Mouse (Mus musculus) hematopoietic stem cell, adult 5-6 weeks (primary cell): ENCODE data around the gene Acot3. TPM values are rescaled to one million over a fixed set of nuclear protein-coding genes. Genes with fewer than 3 reads are reported as not detected.
A peak's percentile ranks its signal among the peaks of the same experiment; 100 is the strongest.
"Not testable (repeated sequence)": the region's sequence is repeated elsewhere in the genome, so short reads cannot be mapped to it uniquely, and the experiment has no call there.

Experiments used
- ATAC-seq, 2 experiments: fragments of 125-278 bp in 1 of 2; replicated peaks in 1 of 2; 2 replicates each; pipeline ENCODE4 v1.8.0; 2016 to 2017; ENCODE audit warnings: inconsistent platforms in 2 of 2, mild to moderate bottlenecking in 2 of 2, moderate number of reproducible peaks in 2 of 2, low read depth in 1 of 2, moderate TSS enrichment in 1 of 2; ENCODE audit not compliant: low FRiP score in 2 of 2, poor library complexity in 2 of 2, severe bottlenecking in 2 of 2, insufficient read depth in 1 of 2, low TSS enrichment in 1 of 2
- total RNA-seq: library from RNA; stranded (forward); fragments of 172-1452, 232-1000 nt; gene quantifications from 2 replicates; pipeline ENCODE4 v1.2.3, GENCODE M21; 2017

Acot3 gene
- not detected in 2 replicates for total RNA-seq

GRCm38 (mm10) chr12:84051937-84052474 is at the start of gene Acot3:
Gene Acot3, plus strand, starts transcription at chr12:84052144.
- no peak for ATAC-seq

DNA sequence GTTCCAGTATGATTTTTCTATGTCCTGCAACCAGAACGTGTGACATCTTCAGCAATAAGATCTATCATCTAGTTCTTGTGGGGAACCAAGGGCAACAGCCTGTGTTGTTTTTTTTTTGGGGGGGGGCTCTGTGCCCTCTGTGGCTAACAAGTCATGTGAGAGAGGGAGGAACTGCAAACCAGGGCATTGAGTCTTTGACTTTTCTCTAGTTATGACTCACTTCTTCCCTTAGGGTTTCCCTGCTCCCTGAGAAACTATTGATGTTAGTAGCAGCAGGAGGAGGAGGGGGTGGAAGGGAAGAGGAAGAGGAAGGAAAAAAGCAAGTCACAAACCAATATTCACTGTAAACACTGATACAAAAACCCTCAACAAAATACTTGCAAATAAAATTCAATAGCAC is 48.1 kb upstream of the Acot3 start:
- ATAC-seq, result no peak

DNA sequence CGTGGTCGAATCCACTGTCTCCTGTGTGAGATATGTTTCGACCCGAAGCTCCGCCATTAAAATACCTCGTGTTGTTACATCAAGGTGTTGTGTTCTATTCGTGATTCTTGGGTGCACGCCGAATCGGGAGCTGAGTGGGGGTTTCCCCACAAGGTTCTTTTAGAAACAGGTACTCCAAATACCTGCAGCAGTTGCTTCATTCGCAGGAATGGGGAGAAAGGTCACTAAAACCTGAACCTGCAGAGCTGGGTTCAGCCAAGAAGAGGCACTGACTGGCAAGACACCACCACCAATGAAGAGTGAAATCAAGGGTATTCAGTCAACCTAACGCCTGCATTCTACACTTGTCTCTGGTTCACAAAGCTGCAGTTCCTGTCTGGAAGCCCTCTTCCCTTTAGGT is 43.7 kb upstream of the Acot3 start:
- ATAC-seq, result no peak

DNA sequence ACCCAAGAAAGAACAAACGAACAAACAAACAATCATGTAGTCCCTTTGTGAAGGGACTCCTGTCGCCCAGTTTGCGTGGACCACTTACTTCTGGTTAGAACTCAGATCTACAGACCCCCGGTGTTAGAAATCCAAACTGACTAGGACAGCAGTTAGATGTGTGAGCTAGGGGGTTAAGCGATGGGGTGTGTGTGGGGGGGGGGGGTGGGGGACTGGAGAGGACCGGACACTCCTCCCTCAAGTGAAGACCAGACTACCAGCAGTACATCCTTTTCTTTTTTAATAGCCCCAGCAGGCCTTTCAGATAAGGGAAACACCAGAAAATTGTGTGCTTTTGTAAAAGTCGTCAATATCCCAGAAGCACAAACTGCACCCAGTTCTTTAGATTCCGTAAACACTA is 43.2 kb upstream of the Acot3 start:
- ATAC-seq, result no peak

DNA sequence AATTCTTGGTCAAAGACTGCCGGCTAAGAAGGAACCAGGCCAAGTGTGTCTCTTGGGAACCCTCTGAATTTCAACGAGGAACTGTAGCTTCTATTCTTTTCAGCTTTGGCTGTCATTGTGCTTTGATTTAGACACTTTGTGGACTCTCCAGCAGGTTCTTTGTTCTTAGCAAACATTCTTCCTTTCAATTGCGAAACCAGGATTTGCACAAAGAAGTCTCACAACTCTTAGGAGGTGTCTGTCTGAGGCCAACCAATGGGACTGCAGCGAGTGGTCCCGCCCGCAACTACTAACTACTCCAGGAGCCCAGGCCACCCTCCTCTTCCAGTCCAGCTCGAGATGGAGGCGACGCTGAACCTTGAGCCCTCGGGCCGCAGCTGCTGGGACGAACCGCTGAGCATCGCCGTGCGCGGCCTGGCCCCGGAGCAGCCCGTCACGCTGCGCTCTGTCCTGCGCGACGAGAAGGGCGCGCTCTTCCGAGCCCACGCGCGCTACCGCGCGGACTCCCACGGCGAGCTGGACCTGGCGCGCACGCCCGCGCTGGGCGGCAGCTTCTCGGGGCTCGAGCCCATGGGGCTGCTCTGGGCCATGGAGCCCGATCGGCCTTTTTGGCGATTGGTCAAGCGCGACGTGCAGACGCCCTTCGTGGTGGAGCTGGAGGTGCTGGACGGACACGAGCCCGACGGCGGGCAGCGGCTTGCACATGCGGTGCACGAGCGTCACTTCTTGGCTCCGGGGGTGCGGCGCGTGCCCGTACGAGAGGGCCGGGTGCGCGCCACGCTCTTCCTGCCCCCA is 42.6 kb upstream of the Acot3 start, which contains the start of gene Acot1:
Gene Acot1 (plus strand): TSS at position 320 of the 795 bp plus-strand sequence.
- ATAC-seq, result peak; percentile 87 to 92

DNA sequence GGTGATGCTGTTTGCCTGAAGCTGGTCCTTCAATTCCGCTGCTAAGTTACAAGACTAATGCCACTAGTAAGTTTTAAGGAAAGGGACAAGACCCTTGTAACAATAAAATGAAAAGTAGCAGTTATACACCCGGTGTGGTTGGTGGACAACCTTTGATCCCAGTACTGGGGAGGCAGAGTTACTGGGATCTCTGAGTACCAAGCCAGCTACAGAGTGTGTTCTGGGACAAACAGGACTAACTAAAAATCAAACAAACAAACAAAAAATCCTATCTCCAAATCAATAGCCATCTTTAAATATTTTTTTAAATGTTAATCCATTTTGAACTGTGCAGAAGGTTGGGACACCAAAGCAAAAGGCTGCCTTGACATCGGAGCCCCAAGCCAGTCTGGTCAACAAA is 41.7 kb upstream of the Acot3 start:
- ATAC-seq, result no peak

- no peak for ATAC-seq
Observed at GRCm38 (mm10) chr12:84011251-84012040, 40.5 kb upstream of the Acot3 start.

DNA sequence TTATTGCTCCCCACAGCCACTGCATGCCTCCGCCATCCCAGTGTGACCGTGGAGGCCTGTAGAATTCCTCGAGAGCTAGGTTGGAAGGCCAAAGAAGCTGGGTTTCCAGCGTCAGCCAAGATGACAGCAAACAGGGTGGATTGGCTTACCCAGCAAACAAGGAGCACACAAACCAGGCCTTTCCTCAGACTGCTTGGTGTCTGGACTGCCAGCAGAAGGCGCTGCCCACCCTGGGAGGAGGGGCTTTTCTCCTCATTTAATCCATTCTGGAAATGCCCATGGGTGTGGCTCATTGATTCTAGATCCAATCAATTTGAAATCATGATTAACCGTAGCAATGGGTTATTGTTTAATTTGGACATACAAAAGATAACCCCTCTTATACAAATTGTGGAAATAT is 38.8 kb upstream of the Acot3 start:
- no peak for ATAC-seq

- no peak for ATAC-seq
Observed at GRCm38 (mm10) chr12:84013701-84014100, 38.2 kb upstream of the Acot3 start.

DNA sequence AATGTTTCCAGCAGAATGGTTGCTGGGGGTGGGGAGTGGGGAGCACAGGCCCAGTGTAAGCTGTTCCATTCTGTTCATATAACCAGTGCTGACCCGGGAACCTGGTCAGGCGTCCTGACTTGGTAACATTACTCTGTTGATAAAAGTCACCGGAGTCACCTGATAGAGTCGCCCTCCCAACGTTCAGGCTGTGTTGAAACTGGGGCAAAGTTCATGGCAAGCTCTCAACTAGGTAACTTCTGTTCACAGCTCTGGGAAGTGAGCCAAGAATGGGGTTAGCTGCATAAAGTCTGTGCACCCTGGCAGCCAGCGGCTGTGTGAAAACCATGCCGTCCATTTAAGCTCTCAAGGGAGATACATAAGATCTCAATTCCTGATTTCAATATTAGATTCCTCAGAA is 31.4 kb upstream of the Acot3 start:
- ATAC-seq, result peak; percentile 91 to 93

GRCm38 (mm10) chr12:84022266-84022665 is 29.7 kb upstream of the Acot3 start:
- ATAC-seq, result not testable (repeated sequence)

GRCm38 (mm10) chr12:84023052-84023745 is 28.7 kb upstream of the Acot3 start:
- peak in 1 of 2 experiments; percentile 22; a peak in 1 of 4 replicates for ATAC-seq

- no peak for ATAC-seq
Observed at GRCm38 (mm10) chr12:84025888-84026287, 26.1 kb upstream of the Acot3 start.

GRCm38 (mm10) chr12:84028328-84028727 is 23.6 kb upstream of the Acot3 start:
- not testable (repeated sequence) for ATAC-seq

GRCm38 (mm10) chr12:84029043-84029442 is 22.9 kb upstream of the Acot3 start:
- not testable (repeated sequence) for ATAC-seq

- ATAC-seq, result peak; percentile 84 to 90
Observed at GRCm38 (mm10) chr12:84030659-84031332, 21.1 kb upstream of the Acot3 start.

GRCm38 (mm10) chr12:84032854-84033253 is 19.1 kb upstream of the Acot3 start:
- no peak for ATAC-seq
